Mouse (Mus musculus): Measurements from ENCODE around the gene Rnf182. TPM values are rescaled to one million over a fixed set of nuclear protein-coding genes. Genes with fewer than 3 reads are reported as not detected.

Gene Rnf182
- 0.47 TPM in 1 of 2 replicates, not detected in the other for polyA plus RNA-seq (2011; ENCODE audit: insufficient read length, low read depth, missing spikeins)

DNA sequence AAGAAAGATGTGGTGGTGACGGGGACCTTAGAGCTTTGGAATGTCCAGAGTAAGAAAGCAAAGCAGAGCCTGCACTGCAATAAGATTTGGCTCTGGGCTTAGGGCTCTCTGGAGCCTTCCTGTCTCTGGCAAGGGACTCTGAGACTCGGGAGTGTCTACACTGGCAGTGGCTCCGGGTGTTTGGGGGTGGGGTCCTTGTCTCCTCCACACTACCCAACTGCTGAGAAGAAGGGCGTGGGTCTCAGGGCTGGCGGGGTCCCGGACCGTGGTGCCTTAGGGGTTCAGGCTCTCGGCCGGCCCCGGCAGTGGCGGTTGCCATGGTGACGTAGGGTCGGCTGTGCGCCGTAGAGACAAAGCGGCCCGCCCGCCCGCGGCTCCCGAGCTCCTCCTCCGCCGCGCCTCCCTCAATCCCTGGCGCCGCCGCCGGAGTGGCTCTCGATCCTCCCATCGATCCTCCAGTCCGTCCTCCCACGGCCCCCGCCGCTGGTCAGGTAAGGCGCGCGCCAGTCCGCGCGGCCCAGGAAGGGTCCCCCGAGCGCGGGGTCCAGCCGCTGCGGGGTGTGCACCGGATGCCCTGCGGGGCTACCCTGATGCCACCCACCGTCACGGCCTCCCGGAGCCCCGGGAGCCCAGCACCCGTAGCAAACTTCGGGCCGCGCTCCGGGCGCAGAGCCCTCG, at the start of gene Rnf182:
Gene Rnf182, plus strand, starts transcription at position 134 of the 678 bp plus-strand sequence.
- TF ChIP-seq CTCF (IDR thresholded peaks at IDR 0.05; ENCODE audit: borderline replicate concordance, insufficient read depth, low read length) (no peak), POLR2A (IDR thresholded peaks at IDR 0.05; ENCODE audit: low read depth, low read length) (no peak)
- H3K4me3 ChIP-seq (ENCODE audit: insufficient read depth, low read length), result peak within 1 kb of the TSS; percentile 52

DNA sequence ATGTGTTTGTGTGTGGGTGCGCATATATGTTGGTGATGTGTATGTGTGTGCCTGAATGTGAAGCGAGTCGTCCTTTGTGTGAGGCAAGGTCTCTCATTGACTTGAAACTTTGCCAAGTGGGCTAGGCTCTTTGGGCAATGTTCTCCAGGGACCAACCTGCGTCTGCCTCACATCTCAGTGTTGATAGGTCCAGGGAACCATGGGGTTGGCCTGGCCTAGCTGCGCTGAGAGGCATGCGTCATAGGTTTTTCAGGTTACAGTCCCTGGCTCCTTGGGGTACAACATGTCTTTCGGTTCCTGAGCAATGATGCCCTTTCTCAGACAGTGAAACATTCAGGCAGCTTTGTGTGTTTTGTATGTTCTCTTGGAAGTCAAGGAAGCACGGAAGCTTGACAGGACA, 49.3 kb upstream of the Rnf182 start:
- TF ChIP-seq POLR2A (IDR thresholded peaks at IDR 0.05; ENCODE audit: low read depth, low read length) (no peak), CTCF (IDR thresholded peaks at IDR 0.05; ENCODE audit: borderline replicate concordance, insufficient read depth, low read length) (no peak)
- H3K27ac ChIP-seq (ENCODE audit: insufficient read depth, low read length), result no peak overlapping the region
- no peak overlapping the region for H3K4me3 ChIP-seq (ENCODE audit: insufficient read depth, low read length)
- H3K4me1 ChIP-seq (ENCODE audit: control insufficient read depth, insufficient read depth, low read length), result no peaks in the 10 kb centered on the region

More for the DNA sequence above, at the start of gene Rnf182:
- Histone ChIP-seq H3K4me1 (ENCODE audit: control insufficient read depth, insufficient read depth, low read length) (peaks cover 6% of the 10 kb centered on the region), H3K27ac (ENCODE audit: insufficient read depth, low read length) (no peak within 1 kb of the TSS)

GRCm38 (mm10) chr13:43567141-43567891, 48.2 kb upstream of the Rnf182 start:
- Histone ChIP-seq H3K4me1 (ENCODE audit: control insufficient read depth, insufficient read depth, low read length) (no peaks in the 10 kb centered on the region), H3K27ac (ENCODE audit: insufficient read depth, low read length) (no peak overlapping the region), H3K4me3 (ENCODE audit: insufficient read depth, low read length) (no peak overlapping the region)
- TF ChIP-seq CTCF (IDR thresholded peaks at IDR 0.05; ENCODE audit: borderline replicate concordance, insufficient read depth, low read length) (no peak), POLR2A (IDR thresholded peaks at IDR 0.05; ENCODE audit: low read depth, low read length) (no peak)

DNA sequence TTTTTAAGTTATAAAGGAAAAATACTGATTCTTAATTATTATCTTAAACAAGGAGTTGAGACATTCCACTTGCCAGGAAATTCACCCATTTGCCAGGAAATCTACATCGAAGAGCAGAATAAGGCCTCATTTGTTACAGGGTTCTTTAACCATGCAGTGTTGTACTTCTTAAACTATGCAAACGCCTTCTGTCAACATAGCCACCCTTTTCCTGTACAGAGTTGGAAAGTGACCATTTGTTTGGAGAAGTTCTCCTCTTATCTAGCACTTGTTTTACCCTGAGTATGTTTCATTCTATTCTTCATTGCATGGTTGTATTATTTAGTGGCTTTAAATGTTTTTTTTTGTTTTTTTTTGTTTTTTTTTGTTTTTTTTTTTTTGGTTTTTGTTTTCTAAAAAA, 41.5 kb upstream of the Rnf182 start:
- Histone ChIP-seq H3K4me1 (ENCODE audit: control insufficient read depth, insufficient read depth, low read length) (no peaks in the 10 kb centered on the region), H3K27ac (ENCODE audit: insufficient read depth, low read length) (no peak overlapping the region), H3K4me3 (ENCODE audit: insufficient read depth, low read length) (no peak overlapping the region)
- TF ChIP-seq POLR2A (IDR thresholded peaks at IDR 0.05; ENCODE audit: low read depth, low read length), result no peak
- no peak for TF ChIP-seq CTCF (IDR thresholded peaks at IDR 0.05; ENCODE audit: borderline replicate concordance, insufficient read depth, low read length)

DNA sequence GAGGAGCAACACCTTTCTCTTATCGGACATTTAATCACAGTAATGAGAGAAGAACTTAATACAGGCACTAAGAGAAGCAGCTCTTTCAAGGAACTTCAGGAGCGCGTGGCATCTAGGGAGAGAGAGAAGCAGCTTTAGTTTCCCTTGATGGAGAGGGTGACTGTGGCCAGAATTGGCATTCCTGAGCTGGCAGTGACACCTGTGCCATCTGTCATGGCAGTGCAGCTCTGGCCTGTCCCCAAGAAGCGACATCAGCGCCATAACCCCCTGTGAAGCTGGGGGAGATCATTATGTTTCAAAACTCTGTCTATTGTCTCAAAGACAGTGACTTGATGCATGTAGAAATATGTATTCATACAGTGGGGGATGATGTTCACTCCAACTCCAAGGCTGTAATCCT, 40.1 kb upstream of the Rnf182 start:
- Histone ChIP-seq H3K27ac (ENCODE audit: insufficient read depth, low read length) (no peak overlapping the region), H3K4me3 (ENCODE audit: insufficient read depth, low read length) (no peak overlapping the region), H3K4me1 (ENCODE audit: control insufficient read depth, insufficient read depth, low read length) (no peaks in the 10 kb centered on the region)
- TF ChIP-seq POLR2A (IDR thresholded peaks at IDR 0.05; ENCODE audit: low read depth, low read length), result no peak
- TF ChIP-seq CTCF (IDR thresholded peaks at IDR 0.05; ENCODE audit: borderline replicate concordance, insufficient read depth, low read length), result no peak

- H3K27ac ChIP-seq (ENCODE audit: insufficient read depth, low read length), result no peak overlapping the region
- H3K4me1 ChIP-seq (ENCODE audit: control insufficient read depth, insufficient read depth, low read length), result no peaks in the 10 kb centered on the region
- H3K4me3 ChIP-seq (ENCODE audit: insufficient read depth, low read length), result no peak overlapping the region
- TF ChIP-seq POLR2A (IDR thresholded peaks at IDR 0.05; ENCODE audit: low read depth, low read length) (no peak), CTCF (IDR thresholded peaks at IDR 0.05; ENCODE audit: borderline replicate concordance, insufficient read depth, low read length) (no peak)
Observed at GRCm38 (mm10) chr13:43577254-43577653, 38.3 kb upstream of the Rnf182 start.

- no peak overlapping the region for H3K4me3 ChIP-seq (ENCODE audit: insufficient read depth, low read length)
- TF ChIP-seq CTCF (IDR thresholded peaks at IDR 0.05; ENCODE audit: borderline replicate concordance, insufficient read depth, low read length) (no peak), POLR2A (IDR thresholded peaks at IDR 0.05; ENCODE audit: low read depth, low read length) (no peak)
- H3K4me1 ChIP-seq (ENCODE audit: control insufficient read depth, insufficient read depth, low read length), result no peaks in the 10 kb centered on the region
- H3K27ac ChIP-seq (ENCODE audit: insufficient read depth, low read length), result no peak overlapping the region
Observed at GRCm38 (mm10) chr13:43577766-43578165, 37.7 kb upstream of the Rnf182 start.

DNA sequence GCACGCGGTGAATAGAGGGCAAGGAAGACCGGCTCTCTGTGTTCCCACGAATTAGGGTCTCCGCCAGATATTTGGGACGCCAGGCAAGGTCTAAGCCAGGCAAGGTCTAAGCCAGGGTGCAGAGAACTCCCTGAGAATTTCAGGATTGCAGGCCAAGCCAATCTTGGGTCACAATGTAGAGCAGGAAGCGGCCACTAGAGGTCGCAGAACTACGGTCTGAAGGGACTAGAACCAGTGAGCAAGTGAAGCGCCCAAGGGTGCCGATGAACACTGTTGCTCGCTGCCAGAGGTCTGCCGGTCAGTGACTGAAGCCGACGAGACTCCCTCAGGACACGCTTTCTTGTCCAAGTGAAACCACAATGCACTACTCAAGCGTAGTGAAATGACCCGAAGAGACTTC, 35.8 kb upstream of the Rnf182 start:
- Histone ChIP-seq H3K27ac (ENCODE audit: insufficient read depth, low read length) (no peak overlapping the region), H3K4me1 (ENCODE audit: control insufficient read depth, insufficient read depth, low read length) (no peaks in the 10 kb centered on the region), H3K4me3 (ENCODE audit: insufficient read depth, low read length) (no peak overlapping the region)
- peak; percentile 82 for TF ChIP-seq CTCF (IDR thresholded peaks at IDR 0.05; ENCODE audit: borderline replicate concordance, insufficient read depth, low read length)
- no peak for TF ChIP-seq POLR2A (IDR thresholded peaks at IDR 0.05; ENCODE audit: low read depth, low read length)

- no peaks in the 10 kb centered on the region for H3K4me1 ChIP-seq (ENCODE audit: control insufficient read depth, insufficient read depth, low read length)
- H3K27ac ChIP-seq (ENCODE audit: insufficient read depth, low read length), result no peak overlapping the region
- TF ChIP-seq POLR2A (IDR thresholded peaks at IDR 0.05; ENCODE audit: low read depth, low read length), result no peak
- no peak for TF ChIP-seq CTCF (IDR thresholded peaks at IDR 0.05; ENCODE audit: borderline replicate concordance, insufficient read depth, low read length)
- no peak overlapping the region for H3K4me3 ChIP-seq (ENCODE audit: insufficient read depth, low read length)
Observed at GRCm38 (mm10) chr13:43580661-43581060, 34.8 kb upstream of the Rnf182 start.

- TF ChIP-seq POLR2A (IDR thresholded peaks at IDR 0.05; ENCODE audit: low read depth, low read length) (no peak), CTCF (IDR thresholded peaks at IDR 0.05; ENCODE audit: borderline replicate concordance, insufficient read depth, low read length) (no peak)
- Histone ChIP-seq H3K27ac (ENCODE audit: insufficient read depth, low read length) (no peak overlapping the region), H3K4me3 (ENCODE audit: insufficient read depth, low read length) (no peak overlapping the region), H3K4me1 (ENCODE audit: control insufficient read depth, insufficient read depth, low read length) (no peaks in the 10 kb centered on the region)
Observed at GRCm38 (mm10) chr13:43582961-43583360, 32.5 kb upstream of the Rnf182 start.
